8 mouse cellular contexts compared by ENCODE assay signal in genomic region chr4:59806879-59807195, GRCm38 (mm10). TPM values are rescaled to one million over a fixed set of nuclear protein-coding genes. Genes with fewer than 3 reads are reported as not detected.
DNase-seq lines count a peak whose midpoint lies in the region; ATAC-seq and TF ChIP-seq lines count a peak whose summit lies in the region.

No protein-coding gene starts in this region.

- peak; percentile 56 to 62 for DNase-seq in cerebellum, postnatal 10 days
- DNase-seq in cerebellum, adult 11 months, result no peak
- no peak for DNase-seq in frontal cortex, postnatal 36 days (ENCODE audit: low spot score in 2 of 2)
- DNase-seq in left cerebral cortex, adult 8-10 months (ENCODE audit: low spot score in 2 of 2), result no peak

- peak overlapping the region; percentile 97 for H3K4me2 ChIP-seq in intestine, postnatal 0 days (replicated peaks; ENCODE audit: low read depth)

- TF ChIP-seq CTCF in intestine, postnatal 0 days (IDR thresholded peaks at IDR 0.05; ENCODE audit: low read depth), result no peak
- TF ChIP-seq CTCF in small intestine, adult 2 months (IDR thresholded peaks at IDR 0.05; ENCODE audit: extremely low read depth, insufficient read length, insufficient replicate concordance, low read depth, low read length), result no peak

- H3K4me3 ChIP-seq in megakaryocyte, embryonic 14.5 days (replicated peaks), result peak overlapping the region; percentile 99
- peak overlapping the region; percentile 93; the same call in 1 of the 2 replicates for H3K4me3 ChIP-seq in intestine, postnatal 0 days (ENCODE audit: low read depth, low read length)
- H3K4me3 ChIP-seq in small intestine, adult 2 months (ENCODE audit: low read depth, low read length), result peak overlapping the region; percentile 93

- ATAC-seq in megakaryocyte, adult 5-6 weeks (ENCODE audit: poor library complexity, severe bottlenecking), result no peak
- ATAC-seq in intestine, postnatal 0 days, result no peak

- peak overlapping the region; percentile 28; the same call in 1 of the 2 replicates for H3K27ac ChIP-seq in intestine, postnatal 0 days (ENCODE audit: low read depth, low read length)
- H3K27ac ChIP-seq in small intestine, adult 2 months (ENCODE audit: insufficient read depth, low read depth, low read length), result no peak overlapping the region

- no peaks in the 10 kb centered on the region for H3K9me3 ChIP-seq in megakaryocyte, embryonic 14.5 days
- no peaks in the 10 kb centered on the region for H3K9me3 ChIP-seq in intestine, postnatal 0 days (ENCODE audit: control insufficient read depth)

- peak overlapping the region; percentile 71 for H3K9ac ChIP-seq in intestine, postnatal 0 days (ENCODE audit: low read depth, low read length)

- 20% methylated on average over 9 of the region's 9 CpGs for WGBS in intestine, postnatal 0 days
- 20% methylated on average over 9 of the region's 9 CpGs for WGBS in small intestine, adult 2 months

- peaks cover 34% of the 10 kb centered on the region for H3K36me3 ChIP-seq in megakaryocyte, embryonic 14.5 days (replicated peaks; ENCODE audit: low read length)
- H3K36me3 ChIP-seq in intestine, postnatal 0 days (ENCODE audit: control insufficient read depth, insufficient read depth), result no peaks in the 10 kb centered on the region
- H3K36me3 ChIP-seq in small intestine, adult 2 months (ENCODE audit: control insufficient read depth, insufficient read depth, low read length), result no peaks in the 10 kb centered on the region

- no peak for TF ChIP-seq POLR2A in small intestine, adult 2 months (IDR thresholded peaks at IDR 0.05; ENCODE audit: low read depth, low read length)

- H3K27me3 ChIP-seq in megakaryocyte, embryonic 14.5 days (replicated peaks), result no peaks in the 10 kb centered on the region
- no peaks in the 10 kb centered on the region for H3K27me3 ChIP-seq in intestine, postnatal 0 days (replicated peaks; ENCODE audit: control insufficient read depth, insufficient read depth, low read length)
- no peaks in the 10 kb centered on the region for H3K27me3 ChIP-seq in small intestine, adult 2 months (ENCODE audit: control insufficient read depth, insufficient read depth, low read length)

- peaks cover 87% of the 10 kb centered on the region for H3K4me1 ChIP-seq in megakaryocyte, embryonic 14.5 days
- no peaks in the 10 kb centered on the region for H3K4me1 ChIP-seq in intestine, postnatal 0 days (replicated peaks; ENCODE audit: control insufficient read depth, insufficient read depth, low read length)
- 0 out of 2 replicates have a peak, but pooled peaks cover 2% of the 10 kb centered on the region for H3K4me1 ChIP-seq in small intestine, adult 2 months (ENCODE audit: control insufficient read depth, insufficient read depth, insufficient read length, low read length)

RNA-seq across cellular contexts. Expression of gene Snx30, which starts 1.2 kb away (rescaled TPM):
- 12.1 and 19.2 TPM in 2 replicates for polyA plus RNA-seq in megakaryocyte, embryonic 14.5 days (2012; ENCODE audit: insufficient read depth, low replicate concordance)
- total RNA-seq in megakaryocyte, adult 5-6 weeks (2015), result 16.8 and 17.9 TPM in 2 replicates
- total RNA-seq in megakaryocyte, adult 5-6 weeks (2017), result 28.2 and 29.7 TPM in 2 replicates
- 5.1 and 5.7 TPM in 2 replicates for polyA plus RNA-seq in intestine, postnatal 0 days (2015; fragmentation: Nextera tagmentation; extraction: Ambion mirVana)
- polyA plus RNA-seq in small intestine, adult 2 months (2012; rRNA removed), result 0.74 and 0.75 TPM in 2 replicates
- total RNA-seq in left cerebral cortex, adult 8-10 months (2022), result 10 to 100 TPM; 29.5 to 41.8 (median 34.9) TPM

RNA-seq across cellular contexts. Expression of gene Inip, which starts 5.4 kb away (rescaled TPM):
- polyA plus RNA-seq in megakaryocyte, embryonic 14.5 days (2012; ENCODE audit: insufficient read depth, low replicate concordance), result 6.1 and 9.7 TPM in 2 replicates
- 41.6 and 49.0 TPM in 2 replicates for total RNA-seq in megakaryocyte, adult 5-6 weeks (2015)
- total RNA-seq in megakaryocyte, adult 5-6 weeks (2017), result 47.3 and 52.7 TPM in 2 replicates
- polyA plus RNA-seq in intestine, postnatal 0 days (2015; fragmentation: Nextera tagmentation; extraction: Ambion mirVana), result 16.7 and 17.0 TPM in 2 replicates
- polyA plus RNA-seq in small intestine, adult 2 months (2012; rRNA removed), result 1.8 and 4.1 TPM in 2 replicates
- total RNA-seq in left cerebral cortex, adult 8-10 months (2022), result 10 to 100 TPM; 20.3 to 22.3 (median 21.0) TPM

Comparison
In these comparisons a context has a peak if more than half of its experiments do, and no peak if none do; other contexts are left out.
1. DNase-seq: peak in cerebellum, postnatal 10 days (2 of 2); none in cerebellum, adult 11 months (single experiment), frontal cortex, postnatal 36 days (0 of 2) and left cerebral cortex, adult 8-10 months (0 of 2).
2. Peak in every context shown above with its lines, with median percentiles within 50 percentile points of each other: H3K4me3 ChIP-seq.